Mouse (Mus musculus) liver, postnatal 0 days (tissue): Measurements from ENCODE around the gene Mrtfb. TPM values are rescaled to one million over a fixed set of nuclear protein-coding genes. Genes with fewer than 3 reads are reported as not detected.

Experiments used
- ATAC-seq: fragments of 200-750 bp; cut with Nextera tagmentation; 2 replicates; pipeline ENCODE4 v1.8.0; 2017; ENCODE audit warnings: mild to moderate bottlenecking, moderate library complexity
- DNase-seq: peaks from one replicate; pipeline ENCODE4 v3.0.0-alpha.2; 2016
- H3K27ac ChIP-seq: fragments of 300-500 bp; sonication (generic); 2 replicates; pipeline ENCODE4 v1.5.1; 2014; ENCODE audit warnings: antibody characterized with exemption, moderate library complexity, mild to moderate bottlenecking, low read depth
- H3K27me3 ChIP-seq: fragments of 300-500 bp; sonication (generic); 2 replicates; pipeline ENCODE4 v1.6.1; 2014; ENCODE audit warnings: low read length, control low read depth, mixed read lengths; ENCODE audit not compliant: insufficient read depth
- H3K36me3 ChIP-seq: fragments of 300-500 bp; sonication (generic); replicated peaks from 2 replicates; pipeline ENCODE4 v1.6.1; 2014; ENCODE audit warnings: mild to moderate bottlenecking, control low read depth, low read length, moderate library complexity, mixed read lengths; ENCODE audit not compliant: insufficient read depth
- H3K4me1 ChIP-seq: fragments of 300-500 bp; sonication (generic); 2 replicates; pipeline ENCODE4 v1.6.1; 2014; ENCODE audit warnings: antibody characterized with exemption, mild to moderate bottlenecking, control low read depth; ENCODE audit not compliant: insufficient read depth
- H3K4me2 ChIP-seq: fragments of 300-500 bp; sonication (generic); 2 replicates; pipeline ENCODE4 v1.6.1; 2014; ENCODE audit warnings: low read depth, mild to moderate bottlenecking, low read length, moderate library complexity, mixed read lengths
- H3K4me3 ChIP-seq: fragments of 300-500 bp; sonication (generic); 2 replicates; pipeline ENCODE4 v1.5.1; 2014; ENCODE audit warnings: low read depth, low read length
- H3K9ac ChIP-seq: fragments of 300-500 bp; sonication (generic); replicated peaks from 2 replicates; pipeline ENCODE4 v1.6.1; 2014; ENCODE audit warnings: mild to moderate bottlenecking, moderate library complexity
- H3K9me3 ChIP-seq: fragments of 300-500 bp; sonication (generic); 2 replicates; pipeline ENCODE4 v1.6.1; 2016; ENCODE audit warnings: mild to moderate bottlenecking, control low read depth, low read length, mixed read lengths
- CTCF ChIP-seq: sonication (generic); IDR thresholded peaks from 2 replicates; pipeline ENCODE4 v1.5.1; 2016; ENCODE audit warnings: antibody characterized with exemption, low read depth
- EP300 ChIP-seq: IDR thresholded peaks from 2 replicates; pipeline ENCODE4 v1.6.1; 2016; ENCODE audit warnings: antibody characterized with exemption, low read depth, mild to moderate bottlenecking
- WGBS: fragments of 180-500 bp; shearing (Covaris S2); extraction: QIAGEN DNeasy Blood & Tissue Kit; methylation state at CpG from one replicate; pipeline ENCODE4 v1.1.7; 2014; ENCODE audit not compliant: insufficient replicate concordance; 5-methylcytosine and 5-hydroxymethylcytosine counted together
- polyA plus RNA-seq: library from polyadenylated mRNA; unstranded; fragments of >200 nt; fragmentation: Nextera tagmentation; extraction: Ambion mirVana; gene quantifications from 2 replicates; pipeline ENCODE4 v1.2.1, GENCODE M21; 2015

Gene Mrtfb
- polyA plus RNA-seq, 1 experiment from 2014 or later = 5.8 TPM

DNA sequence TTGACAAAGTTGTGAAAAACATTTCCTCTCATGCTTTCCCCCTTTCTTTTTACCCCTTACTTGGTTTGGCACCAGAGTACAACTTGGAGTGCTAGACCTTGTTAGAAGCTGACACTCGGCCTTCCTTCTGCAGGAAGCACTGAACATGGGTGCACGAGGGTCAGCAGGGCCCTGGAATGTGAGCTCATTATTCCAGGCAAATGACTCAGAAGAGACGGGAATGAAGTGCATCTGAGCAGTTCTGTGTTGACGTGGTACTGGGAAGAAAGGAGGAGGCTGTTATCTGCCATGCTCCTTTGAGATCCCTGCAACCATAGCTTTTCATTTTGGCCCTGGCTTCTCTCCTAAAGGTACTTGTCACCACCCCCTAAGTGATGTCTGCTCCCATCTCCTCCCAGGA, 10.6 kb upstream of the Mrtfb start:
- Histone ChIP-seq H3K4me1 (no peaks in the 10 kb centered on the region), H3K36me3 (no peaks in the 10 kb centered on the region), H3K27ac (no peak overlapping the region), H3K27me3 (no peaks in the 10 kb centered on the region), H3K9me3 (no peaks in the 10 kb centered on the region), H3K4me3 (no peak overlapping the region), H3K9ac (no peak overlapping the region), H3K4me2 (no peak overlapping the region)
- ATAC-seq = no peak
- TF ChIP-seq CTCF = no peak
- TF ChIP-seq EP300 = no peak
- no peak for DNase-seq
- WGBS = 61% methylated on average over 4 of the region's 4 CpGs

DNA sequence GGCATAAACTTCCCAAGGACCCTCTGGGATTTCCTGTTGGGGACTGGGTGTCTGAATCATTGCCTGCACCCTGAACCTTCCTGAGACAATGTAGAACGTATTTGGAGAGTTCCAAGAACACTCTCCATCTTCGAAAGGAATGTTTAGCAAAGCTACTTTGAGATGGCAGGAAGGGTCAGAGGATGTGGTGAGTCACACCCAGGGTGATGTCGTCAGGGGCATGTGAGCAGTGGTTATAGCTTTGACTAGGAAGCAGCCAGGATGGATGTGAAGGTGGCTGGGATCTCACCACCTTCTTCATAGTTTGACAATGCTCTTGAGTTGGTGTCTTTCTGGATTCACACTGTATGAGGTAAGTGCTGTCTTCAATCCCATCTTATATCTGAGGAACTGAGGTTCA, 9.4 kb upstream of the Mrtfb start:
- WGBS = 44% methylated on average over 3 of the region's 3 CpGs
- no peak for DNase-seq
- H3K4me3 ChIP-seq = no peak overlapping the region
- no peaks in the 10 kb centered on the region for H3K9me3 ChIP-seq
- TF ChIP-seq CTCF (no peak), EP300 (no peak)
- H3K4me2 ChIP-seq = no peak overlapping the region
- no peak for ATAC-seq
- H3K9ac ChIP-seq = no peak overlapping the region
- no peaks in the 10 kb centered on the region for H3K27me3 ChIP-seq
- no peaks in the 10 kb centered on the region for H3K36me3 ChIP-seq
- H3K27ac ChIP-seq = no peak overlapping the region
- no peaks in the 10 kb centered on the region for H3K4me1 ChIP-seq

DNA sequence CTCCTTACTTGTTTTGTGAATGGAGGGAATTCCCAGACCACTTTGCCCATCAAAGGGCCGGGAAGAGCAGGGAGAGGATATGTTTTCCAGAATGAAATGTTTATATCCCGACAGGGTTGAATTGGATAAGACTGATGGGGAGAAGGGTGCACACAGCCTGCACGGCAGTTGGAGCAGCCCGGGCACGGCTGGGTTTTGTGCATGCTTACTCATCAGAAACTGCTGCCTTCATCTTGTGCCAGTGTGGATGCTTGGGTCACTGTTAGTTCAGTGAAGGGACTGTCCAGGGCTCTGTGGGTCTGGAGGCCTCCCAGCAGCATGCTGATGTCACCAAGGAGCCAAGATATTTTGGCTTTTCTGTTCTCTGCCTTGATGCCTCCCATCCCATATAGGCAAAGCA, 6.2 kb upstream of the Mrtfb start:
- H3K4me3 ChIP-seq = no peak overlapping the region

DNA sequence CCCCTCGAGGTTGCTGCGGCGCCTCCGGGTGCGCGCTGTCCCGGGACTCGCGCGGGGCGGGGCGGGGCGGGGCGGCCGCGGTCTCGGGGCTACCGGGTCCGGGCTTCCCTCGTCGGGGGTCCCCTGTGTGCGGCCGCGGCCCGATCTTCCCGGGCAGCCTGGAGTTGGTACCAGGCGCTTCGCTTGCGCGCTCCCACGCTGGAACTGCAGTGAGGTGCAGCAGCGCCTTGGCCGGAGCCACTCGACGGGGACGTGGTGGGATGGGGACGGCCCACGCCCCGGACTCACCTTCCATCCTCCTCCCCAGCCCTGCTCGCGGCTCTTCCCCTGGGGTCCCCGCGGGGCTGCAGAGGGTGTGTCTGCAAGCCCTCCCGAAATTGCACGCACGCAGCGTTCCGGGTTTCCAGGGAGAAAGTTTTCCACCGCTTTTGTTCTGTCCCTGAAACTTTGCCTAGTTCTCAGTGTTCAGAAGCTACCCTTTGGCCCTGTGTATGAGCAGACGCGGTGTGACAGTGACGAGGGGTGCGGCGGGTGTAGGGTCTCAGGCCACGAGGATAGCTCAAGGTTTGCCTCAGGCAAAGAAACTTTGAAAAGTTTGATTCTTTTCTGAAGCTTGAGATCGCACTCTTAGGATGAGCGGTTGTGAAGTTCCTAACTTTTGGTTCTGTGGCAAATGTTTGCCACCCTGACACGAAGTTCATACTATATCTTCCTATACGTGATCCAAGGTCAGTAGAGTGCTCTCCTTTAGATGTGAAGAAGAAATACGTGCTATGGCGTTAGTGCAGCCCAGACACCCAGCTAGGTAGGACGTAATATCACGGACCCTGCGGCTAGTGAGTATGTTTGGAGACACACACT, 616 bp downstream of the Mrtfb start:
- DNase-seq (no peak), ATAC-seq (peak; percentile 68)
- Histone ChIP-seq H3K9ac (peak overlapping the region; percentile 83), H3K4me1 (peaks cover 18% of the 10 kb centered on the region), H3K36me3 (no peaks in the 10 kb centered on the region), H3K9me3 (no peaks in the 10 kb centered on the region), H3K4me2 (peak overlapping the region; percentile 93), H3K27me3 (no peaks in the 10 kb centered on the region), H3K4me3 (peak overlapping the region; percentile 78), H3K27ac (peak overlapping the region; percentile 81)
- TF ChIP-seq EP300 = no peak
- no peak for TF ChIP-seq CTCF
- WGBS = 6% methylated on average over 49 of the region's 64 CpGs

More for the DNA sequence above, 6.2 kb upstream of the Mrtfb start:
- ATAC-seq (no peak), DNase-seq (no peak)
- Histone ChIP-seq H3K36me3 (no peaks in the 10 kb centered on the region), H3K4me2 (no peak overlapping the region), H3K27me3 (no peaks in the 10 kb centered on the region), H3K4me1 (no peaks in the 10 kb centered on the region), H3K9ac (no peak overlapping the region), H3K9me3 (no peaks in the 10 kb centered on the region), H3K27ac (no peak overlapping the region)
- TF ChIP-seq CTCF (no peak), EP300 (no peak)
- WGBS = 75% methylated on average over 5 of the region's 5 CpGs

DNA sequence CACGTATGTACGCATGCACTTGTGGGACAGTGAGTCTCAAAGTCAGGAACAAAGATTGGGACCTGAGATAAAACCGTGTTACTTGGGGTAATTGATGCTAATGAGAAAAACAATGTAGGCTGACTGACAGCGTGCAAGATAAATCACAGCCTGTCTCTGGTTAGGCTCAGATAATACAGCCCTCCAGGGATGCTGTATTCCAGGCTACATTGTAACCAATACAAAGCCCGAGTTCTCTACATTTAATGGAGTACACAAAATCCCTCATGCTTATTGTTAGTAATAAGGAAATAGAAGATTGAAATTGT, 1.2 kb downstream of the Mrtfb start:
- peak overlapping the region; percentile 83 for H3K9ac ChIP-seq
- WGBS = 35% methylated on average over 5 of the region's 5 CpGs
- TF ChIP-seq CTCF = no peak
- TF ChIP-seq EP300 = no peak
- H3K36me3 ChIP-seq = no peaks in the 10 kb centered on the region
- no peak for ATAC-seq
- peak overlapping the region; percentile 81; the same call in 1 of the 2 replicates for H3K27ac ChIP-seq
- H3K9me3 ChIP-seq = no peaks in the 10 kb centered on the region
- H3K4me3 ChIP-seq = peak overlapping the region; percentile 78
- no peaks in the 10 kb centered on the region for H3K27me3 ChIP-seq
- H3K4me2 ChIP-seq = peak overlapping the region; percentile 93
- DNase-seq = no peak
- H3K4me1 ChIP-seq = peaks cover 18% of the 10 kb centered on the region

DNA sequence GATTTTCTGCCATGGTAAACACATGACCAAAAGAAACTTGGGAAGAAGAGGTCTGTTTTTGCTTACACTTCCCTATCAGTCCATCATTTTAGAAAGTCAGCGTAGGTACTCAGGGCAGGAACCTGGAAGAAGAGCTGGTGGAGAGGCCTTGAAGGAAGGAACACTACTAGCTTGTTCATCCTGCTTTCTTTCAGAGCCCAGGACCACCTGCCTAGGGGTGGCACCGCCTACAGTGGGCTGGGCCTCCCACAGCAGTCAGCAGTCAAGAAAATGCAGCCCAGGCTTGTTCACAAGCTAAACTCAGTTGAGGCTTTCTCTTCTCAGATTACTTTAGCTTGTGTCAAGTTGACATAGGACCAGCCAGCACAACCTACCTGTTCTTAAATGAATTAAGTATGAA, 2.7 kb downstream of the Mrtfb start:
- WGBS = 85% methylated on average over 2 of the region's 2 CpGs
- H3K4me3 ChIP-seq = no peak overlapping the region
- no peak overlapping the region for H3K9ac ChIP-seq
- TF ChIP-seq CTCF (no peak), EP300 (no peak)
- H3K36me3 ChIP-seq = no peaks in the 10 kb centered on the region
- no peaks in the 10 kb centered on the region for H3K9me3 ChIP-seq
- peak; percentile 8 for DNase-seq
- no peak for ATAC-seq
- H3K27me3 ChIP-seq = no peaks in the 10 kb centered on the region
- H3K4me1 ChIP-seq = peaks cover 18% of the 10 kb centered on the region
- no peak overlapping the region for H3K27ac ChIP-seq
- H3K4me2 ChIP-seq = no peak overlapping the region

DNA sequence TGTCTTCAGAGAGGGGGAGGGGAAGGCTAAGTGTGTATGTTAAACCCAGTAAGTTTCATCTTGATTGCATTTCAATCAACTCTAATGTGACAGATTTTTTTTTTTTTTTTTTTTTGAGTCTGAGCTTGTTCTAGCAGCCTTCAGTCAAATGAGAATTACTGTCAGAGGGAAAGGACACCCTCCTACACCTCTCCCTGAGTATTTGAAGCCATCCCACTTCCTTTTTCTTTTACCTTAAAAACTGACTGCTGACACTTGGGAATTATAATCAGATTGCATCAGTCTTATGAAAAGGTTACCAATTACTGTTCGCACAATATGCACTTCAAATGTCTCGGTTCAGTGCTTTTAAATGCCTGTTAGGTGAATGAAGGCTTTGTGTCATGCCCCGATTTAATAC, 10.0 kb downstream of the Mrtfb start:
- no peak for ATAC-seq
- 73% methylated on average over 3 of the region's 3 CpGs for WGBS
- H3K4me3 ChIP-seq = no peak overlapping the region

More for the DNA sequence above, 10.0 kb downstream of the Mrtfb start:
- no peak for TF ChIP-seq CTCF
- TF ChIP-seq EP300 = no peak
- Histone ChIP-seq H3K9ac (no peak overlapping the region), H3K27ac (no peak overlapping the region), H3K9me3 (no peaks in the 10 kb centered on the region), H3K4me1 (no peaks in the 10 kb centered on the region), H3K4me2 (no peak overlapping the region), H3K36me3 (peaks cover 14% of the 10 kb centered on the region), H3K27me3 (no peaks in the 10 kb centered on the region)
- no peak for DNase-seq
